Mouse (Mus musculus): ENCODE results near the gene Supt4a.
A peak's percentile ranks its signal among the peaks of the same experiment; 100 is the strongest.

The Supt4a gene

DNA sequence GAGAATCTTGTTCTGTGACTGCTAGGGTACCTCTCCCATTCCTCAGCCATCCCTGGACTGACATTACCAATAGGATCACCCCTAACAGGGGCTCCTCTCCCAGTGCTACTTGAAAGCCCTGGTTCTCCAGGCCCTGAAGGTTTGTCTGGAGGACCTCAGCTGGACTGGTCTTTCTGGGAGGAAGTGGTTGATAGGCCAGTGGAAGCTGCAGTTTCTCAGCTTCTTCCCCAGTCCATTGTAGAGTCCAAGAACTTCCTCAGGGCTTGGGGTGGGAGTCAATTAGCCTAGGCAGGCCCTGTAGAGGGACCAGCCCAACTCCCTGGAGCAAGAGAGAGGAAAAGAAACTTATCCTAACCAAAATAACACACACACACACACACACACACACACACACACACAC is 11.8 kb upstream of the Supt4a start:
- no peak for DNase-seq (ENCODE audit: low read depth, low spot score)

DNA sequence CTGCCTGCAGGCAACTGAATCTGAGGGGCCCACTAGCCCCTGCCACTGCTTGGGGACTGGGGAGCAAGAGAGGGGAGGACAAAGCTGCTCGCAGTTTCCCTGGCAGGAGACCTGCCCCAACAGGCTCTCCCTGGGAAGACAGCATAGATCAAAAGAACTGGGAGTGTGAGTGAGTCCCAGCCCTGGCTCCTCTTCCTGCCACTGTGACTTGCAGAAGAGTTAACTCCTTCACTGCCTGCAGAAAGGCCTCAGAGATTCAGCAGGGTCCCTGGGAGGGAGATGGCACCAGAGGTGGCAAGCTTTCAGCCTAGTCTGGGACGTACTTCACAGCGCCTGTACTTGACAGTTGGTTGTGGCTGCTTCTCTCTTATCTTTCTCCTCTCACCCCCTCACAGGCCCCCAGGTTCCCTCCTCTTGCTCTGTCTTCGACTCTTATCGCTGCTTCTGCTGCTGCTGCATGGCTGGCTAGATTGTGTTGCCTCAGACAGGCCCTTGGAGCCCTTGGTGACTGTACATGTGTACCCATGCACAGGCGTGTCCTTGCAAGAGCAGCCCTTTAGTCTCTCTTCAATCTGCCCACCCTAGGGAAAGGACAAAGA is 11.3 kb upstream of the Supt4a start:
- no peak for DNase-seq (ENCODE audit: low read depth, low spot score)

DNA sequence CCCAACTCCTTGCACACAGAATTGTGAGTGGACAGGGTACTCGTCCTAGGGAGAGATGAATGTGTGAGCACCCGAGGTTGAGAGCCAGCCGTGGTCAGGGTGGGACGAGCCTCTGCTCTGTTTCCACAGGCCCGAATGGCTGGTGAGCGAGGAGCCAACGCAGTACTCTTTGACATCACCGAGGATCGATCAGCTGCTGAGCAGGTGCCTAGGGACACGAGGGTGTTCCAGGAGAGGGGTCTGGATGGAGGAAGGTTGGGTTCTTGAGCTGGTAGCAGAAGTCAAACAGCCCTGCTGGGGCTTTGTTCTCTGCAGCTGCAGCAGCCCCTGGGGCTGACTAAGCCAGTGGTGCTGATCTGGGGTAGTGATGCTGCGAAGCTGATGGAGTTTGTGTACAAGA is 10.3 kb upstream of the Supt4a start:
- no peak for DNase-seq (ENCODE audit: low read depth, low spot score)

DNA sequence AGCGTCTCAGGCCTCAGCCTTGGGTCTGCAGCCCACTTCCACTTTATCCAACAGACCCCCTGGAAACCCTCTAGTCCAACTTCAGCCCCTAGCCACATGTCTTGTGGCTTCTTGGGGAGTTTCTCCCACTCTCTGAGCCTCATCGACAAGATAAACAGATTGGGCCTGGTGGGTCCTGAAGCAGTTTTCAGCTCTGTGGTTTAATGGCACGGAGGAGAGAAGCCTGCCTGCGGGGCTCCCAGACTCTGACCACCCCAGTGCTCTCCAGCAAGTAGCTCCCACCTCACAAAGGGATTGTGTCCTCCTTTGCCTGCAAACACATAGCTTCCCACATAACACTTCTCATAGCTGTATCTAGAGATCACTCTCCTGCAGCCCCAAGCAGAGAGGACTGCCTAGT is 9.9 kb upstream of the Supt4a start:
- DNase-seq (ENCODE audit: low read depth, low spot score) = no peak

DNA sequence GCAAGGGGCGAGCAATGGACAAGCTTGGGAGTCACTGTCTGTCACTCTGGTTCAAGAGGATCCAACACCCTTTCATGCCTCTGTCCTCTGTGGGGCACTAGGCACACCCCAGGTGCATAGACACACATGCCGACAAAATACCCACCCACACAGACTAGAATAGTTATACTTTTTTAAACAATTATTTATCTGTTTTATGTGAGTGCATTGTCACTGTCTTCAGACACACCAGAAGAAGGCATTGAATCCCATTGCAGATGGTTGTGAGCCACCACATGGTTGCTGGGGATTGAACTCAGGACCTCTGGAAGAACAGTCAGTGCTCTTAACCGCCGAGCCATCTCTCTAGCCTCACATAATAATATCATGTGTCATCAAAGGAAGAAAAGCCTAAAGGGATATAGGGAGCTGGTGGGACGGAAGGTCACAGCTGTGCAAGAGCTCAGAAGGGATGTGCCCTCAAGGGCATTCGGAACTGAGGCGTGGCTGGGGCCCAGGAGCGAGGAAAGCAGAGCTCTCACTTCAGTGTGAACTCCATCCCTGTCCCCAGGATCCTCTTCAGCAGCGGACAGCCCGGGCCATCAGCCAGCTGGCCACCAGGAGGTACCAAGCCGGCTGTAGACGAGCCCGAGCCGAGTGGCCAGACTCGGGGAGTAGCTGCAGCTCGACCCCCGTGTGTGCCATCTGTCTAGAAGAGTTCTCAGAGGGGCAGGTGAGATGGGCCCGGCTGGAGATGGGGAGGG is 8.3 kb upstream of the Supt4a start:
- DNase-seq (ENCODE audit: low read depth, low spot score) = no peak

DNA sequence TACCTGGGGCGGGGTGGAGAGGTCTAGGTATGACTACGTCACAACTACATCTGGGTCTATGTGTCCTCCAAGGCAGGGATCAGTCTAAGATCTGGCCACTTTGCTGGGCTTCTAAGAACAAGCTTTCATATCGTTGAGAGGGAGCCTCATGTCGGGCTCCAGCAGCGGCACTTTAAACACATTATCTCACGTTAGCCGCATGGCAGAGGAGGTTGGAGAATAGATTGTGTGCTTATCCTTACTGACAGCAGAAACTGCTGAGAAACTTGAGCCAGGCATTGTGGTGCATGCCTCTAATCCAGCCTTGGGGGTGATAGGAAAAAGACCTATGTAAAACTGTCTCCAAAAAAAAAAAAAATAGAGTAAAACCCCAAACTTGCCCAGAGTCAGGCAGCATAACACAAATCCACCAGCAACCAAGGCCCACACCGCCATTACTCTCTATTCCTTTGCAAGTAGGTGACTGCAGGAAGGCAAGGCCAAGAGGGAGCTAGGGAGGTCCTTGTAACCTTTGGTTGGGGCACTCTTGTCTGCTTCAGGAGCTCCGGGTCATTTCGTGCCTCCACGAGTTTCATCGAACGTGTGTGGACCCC is 7.7 kb upstream of the Supt4a start:
- DNase-seq (ENCODE audit: low read depth, low spot score) = no peak

DNA sequence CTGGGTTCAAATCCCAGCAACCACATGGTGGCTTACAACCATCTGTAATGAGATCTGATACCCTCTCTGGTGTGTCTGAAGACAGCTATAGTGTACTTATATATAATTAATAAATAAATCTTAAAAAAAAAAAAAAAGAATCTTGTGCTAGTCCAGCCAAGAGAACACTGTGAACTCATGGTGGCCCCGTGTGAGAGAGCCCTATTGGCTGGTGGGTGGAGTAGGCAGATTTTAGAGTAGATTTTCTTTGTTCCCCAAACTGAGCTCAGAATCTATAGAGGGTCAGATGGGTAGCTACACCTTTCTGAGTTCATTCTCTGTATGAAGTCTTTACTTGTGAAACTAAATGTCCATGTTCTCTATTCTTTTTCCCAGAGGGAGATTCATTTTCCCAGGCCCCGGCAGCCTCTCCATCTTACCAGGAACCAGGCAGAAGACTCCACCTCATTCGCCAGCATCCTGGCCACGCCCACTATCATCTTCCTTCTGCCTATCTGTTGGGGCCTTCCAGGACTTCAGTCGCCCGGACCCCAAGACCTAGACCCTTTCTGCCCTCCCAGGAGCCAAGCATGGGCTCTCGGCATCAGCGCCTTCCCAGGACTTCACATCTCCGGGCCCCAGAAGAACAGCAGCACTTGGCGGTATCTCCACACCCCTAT is 6.6 kb upstream of the Supt4a start:
- DNase-seq (ENCODE audit: low read depth, low spot score) = no peak

DNA sequence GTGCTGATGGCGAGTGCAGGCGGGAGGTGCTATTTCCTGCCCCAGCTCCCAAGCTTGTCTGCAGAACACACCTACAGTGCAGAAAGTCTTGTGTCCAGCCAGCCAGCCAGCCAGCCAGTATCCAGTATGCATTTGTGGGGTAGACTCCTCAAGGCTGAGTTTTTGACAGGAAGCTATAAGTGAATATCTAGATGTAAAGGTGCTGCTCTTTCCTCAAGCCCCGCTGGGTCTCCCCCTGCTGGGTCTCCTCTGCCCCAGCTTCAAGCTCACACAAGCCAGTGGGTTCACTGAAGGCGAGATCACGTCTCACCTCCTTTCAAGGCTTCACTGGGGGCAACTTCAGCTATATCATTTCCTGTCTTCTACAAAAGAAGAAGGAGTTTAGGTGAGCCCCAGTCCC is 3.0 kb upstream of the Supt4a start:
- no peak for DNase-seq (ENCODE audit: low read depth, low spot score)

DNA sequence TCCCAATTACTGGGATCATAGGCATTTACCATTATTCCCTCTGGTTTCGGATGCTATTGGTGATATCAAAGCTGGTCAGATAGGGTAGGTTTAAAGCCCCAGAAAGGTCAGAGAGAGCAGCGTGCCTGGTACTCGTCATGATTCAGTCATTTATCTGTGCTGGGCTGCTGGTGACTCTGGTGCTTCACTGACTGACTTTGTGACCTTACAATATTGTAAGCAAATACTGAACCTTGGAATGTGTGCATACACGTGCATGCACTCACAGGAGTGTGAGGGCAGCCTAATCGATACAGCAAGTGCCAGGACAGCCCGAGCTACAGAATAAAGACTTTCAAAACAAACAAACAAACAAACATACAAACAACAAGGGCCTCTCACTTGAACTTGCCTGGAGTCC is 1.7 kb upstream of the Supt4a start:
- DNase-seq (ENCODE audit: low read depth, low spot score) = no peak

DNA sequence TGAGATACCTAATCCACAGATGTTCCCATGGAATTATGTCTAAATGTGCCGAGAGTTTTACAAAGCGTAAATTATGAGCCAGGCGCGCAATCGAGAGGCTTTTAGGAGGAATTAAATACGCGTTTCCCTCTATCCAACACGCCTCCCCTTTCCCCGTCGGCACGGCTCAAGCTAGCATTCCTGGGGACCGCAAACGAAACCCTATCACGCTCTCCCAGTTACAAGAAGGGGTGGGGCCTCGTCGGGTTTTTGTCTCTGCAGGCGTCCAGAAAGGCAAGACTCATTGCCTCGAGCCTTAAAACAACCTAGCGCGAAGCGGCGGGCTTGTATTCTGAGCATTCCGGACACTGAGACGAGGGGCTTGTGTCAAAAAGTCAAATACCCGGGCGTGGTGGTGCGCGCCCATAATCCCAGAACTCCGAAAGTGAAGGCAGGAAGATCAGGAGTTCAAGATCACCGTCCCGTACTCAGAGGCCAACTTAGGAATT is 661 bp upstream of the Supt4a start:
- peak; percentile 89 for DNase-seq (ENCODE audit: low read depth, low spot score)

DNA sequence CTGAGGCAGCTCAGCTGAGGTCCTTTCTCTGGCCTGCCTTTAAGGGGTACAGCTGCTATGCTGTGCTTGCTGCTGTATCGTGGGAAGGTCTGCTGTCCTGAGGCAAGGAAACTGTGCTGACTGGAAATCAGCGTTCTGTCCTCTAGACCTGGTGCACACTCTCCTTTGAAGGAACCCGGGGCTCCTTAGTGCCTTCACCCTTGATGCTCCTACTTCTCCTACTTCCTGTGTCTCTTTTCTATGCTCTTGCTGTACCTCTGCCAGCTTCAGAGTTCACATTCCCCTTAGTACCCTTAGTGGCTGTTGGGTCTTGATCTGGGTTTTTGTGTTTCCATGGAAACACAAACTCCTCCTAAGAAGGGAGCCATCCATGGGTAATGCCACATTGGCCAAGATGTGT is 6.3 kb downstream of the Supt4a start:
- no peak for DNase-seq (ENCODE audit: low read depth, low spot score)

DNA sequence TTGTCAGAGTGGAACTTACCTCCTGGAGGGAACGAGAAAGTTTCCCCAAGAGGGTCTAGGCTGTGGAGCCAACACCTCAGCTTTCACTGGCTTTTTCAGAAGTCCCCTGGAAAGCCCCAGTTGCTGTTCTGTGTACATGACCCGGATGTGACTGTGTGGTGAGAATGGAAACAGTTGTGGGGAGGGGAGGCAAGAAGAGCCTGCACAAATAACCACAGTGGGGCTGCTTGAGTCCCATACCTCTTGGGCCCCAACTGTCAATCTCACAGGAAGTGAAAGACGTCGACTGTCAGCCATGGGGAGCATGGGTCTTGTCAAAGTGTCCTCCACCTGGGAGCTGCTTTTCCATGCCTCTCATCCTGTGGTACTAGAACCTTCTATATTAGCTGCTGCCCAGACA is 7.6 kb downstream of the Supt4a start:
- no peak for DNase-seq (ENCODE audit: low read depth, low spot score)

DNA sequence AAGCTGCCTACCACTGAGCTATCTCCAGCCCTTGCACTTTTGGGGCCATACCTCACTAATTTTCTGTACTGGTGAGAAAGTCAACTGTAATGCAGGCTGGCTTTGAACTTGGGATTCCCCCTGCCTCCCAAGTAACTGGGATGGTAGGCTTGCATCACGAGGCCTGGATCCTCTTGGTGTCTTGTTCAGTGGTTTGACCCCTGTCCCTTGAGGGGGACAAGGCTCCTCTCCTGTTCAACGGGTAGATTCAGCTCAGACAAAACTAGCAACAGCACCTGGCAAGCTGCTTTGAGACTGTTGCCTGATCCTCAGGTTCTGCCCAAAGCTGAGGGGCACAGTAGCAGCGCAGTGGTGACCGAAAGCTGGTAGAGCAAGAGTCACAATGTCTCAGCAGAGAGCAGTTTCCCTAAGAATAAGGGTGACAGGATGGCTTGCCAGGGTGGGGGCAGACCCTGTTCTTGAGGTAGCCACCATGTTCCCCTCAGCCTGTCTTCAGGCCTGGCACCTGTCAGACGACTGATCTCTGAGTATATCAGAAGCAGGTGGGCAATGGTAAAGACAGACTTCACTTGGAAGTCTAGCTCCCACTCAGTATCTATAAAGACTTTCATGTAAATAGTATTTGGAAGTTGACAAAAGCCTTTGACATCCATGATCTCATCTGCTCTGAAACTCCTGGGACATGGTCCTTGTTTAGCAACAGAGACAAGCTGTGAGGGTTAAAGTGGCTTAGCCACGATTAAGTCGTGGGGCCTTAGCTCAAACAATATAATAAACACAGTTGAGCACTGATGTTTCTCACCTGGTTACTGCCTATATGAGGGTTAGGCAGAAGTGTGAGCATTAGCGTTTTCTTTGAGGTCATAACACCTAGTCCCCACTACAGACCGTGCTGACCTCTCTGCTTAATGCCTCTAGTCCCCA is 8.5 kb downstream of the Supt4a start:
- DNase-seq (ENCODE audit: low read depth, low spot score) = no peak

DNA sequence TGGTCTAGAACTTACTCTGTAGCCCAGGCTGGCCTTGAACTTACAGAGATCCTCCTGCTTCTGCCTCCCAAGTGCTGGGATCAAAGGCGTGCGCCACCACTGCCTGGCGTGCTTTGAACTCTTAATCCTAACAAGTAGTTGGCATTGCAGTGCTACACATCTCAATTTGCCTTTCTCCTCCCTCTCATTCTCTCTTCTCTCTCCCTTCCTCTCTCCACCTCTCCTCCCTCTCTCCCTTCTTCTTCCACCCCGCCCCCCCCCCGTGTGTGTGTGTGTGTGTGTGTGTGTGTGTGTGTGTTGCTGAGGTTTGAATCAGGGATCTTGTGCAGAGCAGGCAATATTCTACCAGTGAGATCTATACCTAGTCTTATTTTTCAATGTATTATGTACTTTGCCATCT is 10.0 kb downstream of the Supt4a start:
- no peak for DNase-seq (ENCODE audit: low read depth, low spot score)

DNA sequence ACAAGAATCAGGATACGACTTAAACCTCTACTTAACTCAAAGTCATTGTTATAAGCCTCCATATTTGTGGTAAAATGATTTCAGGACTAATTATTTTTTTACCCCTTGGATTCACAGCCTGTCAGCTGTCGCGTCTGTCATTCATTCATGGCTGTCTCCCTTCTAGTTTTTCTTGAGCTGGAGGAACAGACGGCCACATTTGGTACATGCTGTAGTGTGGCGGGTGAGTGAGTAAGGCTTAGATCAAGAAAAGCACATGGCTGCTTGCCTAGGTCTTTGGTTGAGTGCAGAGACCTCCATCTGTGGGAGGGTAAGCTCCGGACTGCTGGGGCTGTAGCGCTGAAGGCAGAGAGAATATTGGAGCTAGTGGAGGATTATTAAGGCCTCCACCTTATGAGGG is 10.4 kb downstream of the Supt4a start:
- no peak for DNase-seq (ENCODE audit: low read depth, low spot score)

DNA sequence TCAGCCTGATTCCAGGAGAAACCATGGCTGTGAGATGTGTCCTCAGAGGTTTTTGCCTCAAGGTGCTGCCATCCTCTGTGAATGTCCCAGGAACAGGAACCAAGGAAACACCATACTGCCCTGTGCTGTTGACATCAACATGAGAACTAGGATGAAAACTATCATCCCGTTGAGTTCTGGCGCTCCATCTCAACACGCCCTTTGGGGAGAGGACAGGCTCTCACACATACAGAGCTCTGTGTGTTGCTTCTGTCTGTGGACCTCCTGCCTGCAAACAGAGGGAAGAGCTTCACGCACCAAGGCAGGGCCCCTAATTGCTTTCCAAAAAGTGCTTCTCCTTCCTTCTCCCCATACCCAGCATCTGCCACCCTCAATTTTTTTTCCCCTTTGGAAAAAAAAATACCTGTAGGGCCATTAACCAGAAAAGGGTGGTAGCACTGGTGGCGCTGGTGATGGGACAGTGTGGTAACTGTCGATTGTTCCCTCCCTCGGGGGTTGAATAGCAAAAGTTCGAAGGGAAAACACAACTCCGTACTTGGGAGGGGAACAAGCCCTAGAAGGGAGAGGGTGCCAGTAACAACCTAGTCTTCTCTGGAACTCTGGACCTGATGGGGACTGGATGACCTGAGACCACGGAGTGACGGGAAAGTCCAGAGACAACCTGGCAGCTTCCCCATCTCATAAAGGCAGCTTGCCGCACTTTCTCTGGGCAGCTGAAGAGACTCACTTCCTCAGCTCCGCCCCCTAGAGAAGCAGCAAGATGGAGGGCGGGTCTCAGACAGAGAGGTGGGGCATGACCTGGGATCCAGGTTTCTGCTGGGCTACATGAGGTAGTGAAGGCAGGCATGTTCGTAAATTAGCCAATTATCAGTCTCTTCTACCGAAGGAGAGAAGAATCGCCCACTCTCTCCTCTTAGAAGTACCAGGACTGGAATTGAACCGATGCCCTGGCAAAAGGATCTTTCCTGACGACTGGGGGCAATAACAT is 11.1 kb downstream of the Supt4a start:
- peak; percentile 31 for DNase-seq (ENCODE audit: low read depth, low spot score)

DNA sequence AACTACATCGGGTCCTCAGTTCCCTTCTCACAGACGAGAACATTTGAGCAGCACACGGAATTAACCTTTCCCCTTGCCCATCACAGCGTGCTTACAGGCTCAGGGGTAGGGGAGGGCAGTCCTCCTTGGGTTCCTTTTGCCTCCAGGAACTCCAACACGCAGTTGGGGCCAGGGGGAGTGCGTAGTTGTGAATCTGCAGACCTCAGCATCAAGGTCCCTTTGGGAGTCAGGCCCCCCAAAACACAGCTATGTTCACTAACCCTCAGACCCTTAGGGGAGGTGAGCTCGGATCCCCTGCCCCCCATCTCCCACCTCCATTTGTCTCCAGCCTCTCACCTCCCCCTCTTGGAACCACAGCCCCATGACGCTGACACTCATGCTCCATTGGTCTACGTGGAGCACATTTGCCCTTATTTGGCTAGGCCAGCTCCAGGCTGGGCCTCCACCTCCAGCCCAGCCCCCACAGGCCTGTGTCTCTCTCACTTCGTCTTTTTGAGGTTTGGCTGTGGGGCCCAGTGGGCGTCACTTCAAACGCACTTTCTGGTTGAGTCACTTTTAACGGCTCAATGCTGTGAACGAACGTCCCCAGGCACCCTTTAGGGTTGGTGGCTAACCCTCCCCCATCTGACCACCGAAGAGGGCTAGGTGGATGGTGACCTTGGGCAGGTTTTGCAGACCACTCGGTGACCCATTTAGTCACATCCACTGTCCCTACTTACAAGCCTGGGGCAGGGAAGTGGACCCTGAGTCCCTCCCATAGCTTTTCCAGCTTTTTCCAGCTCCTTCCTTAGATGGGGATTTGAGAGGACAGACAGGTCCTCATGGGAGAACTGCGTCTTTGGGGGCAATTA is 12.1 kb downstream of the Supt4a start:
- peak; percentile 52 for DNase-seq (ENCODE audit: low read depth, low spot score)

DNA sequence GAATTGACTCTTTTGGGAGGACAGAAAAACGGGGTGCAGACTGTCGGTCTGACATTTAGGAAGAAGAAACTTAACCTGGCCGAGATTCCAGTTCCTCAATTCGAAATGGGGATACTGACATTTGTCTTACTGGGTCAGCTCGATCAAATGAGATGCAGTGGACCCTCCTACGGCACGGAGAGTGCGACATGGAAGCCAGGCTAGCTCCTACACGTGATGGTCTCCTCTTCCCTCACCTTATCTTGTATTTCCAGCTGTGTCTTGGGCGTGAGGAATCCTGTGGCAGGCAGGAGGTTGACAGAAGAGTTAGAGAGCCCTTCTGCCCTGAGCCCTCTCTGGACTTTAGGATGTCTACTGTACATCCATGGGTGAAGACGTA is 12.7 kb downstream of the Supt4a start:
- DNase-seq (ENCODE audit: low read depth, low spot score) = no peak

DNA sequence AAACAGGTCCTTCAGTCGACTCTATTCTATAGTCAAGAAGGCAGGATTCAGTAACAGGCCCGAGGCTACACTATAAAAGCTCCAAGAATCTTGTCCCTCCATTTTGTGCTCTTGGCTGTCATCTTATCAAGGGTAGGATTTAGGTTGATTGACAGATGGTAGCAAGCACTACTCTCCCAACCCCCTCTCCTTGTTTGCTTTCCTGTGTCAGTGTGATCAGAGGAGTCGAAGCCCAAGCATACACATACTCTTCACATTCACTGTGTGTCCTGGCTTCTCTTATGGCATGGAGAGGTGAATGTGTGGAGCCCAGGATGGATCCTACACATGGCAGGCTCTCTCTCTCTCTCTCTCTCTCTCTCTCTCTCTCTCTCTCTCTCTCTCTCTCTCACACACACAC is 13.2 kb downstream of the Supt4a start:
- DNase-seq (ENCODE audit: low read depth, low spot score) = no peak

All from 3T3-L1 (cell line).